Mouse (Mus musculus): ENCODE results near the gene Mgme1. TPM values are rescaled to one million over a fixed set of nuclear protein-coding genes. Genes with fewer than 3 reads are reported as not detected.

Gene Mgme1
- total and polyA plus RNA-seq, 3 experiments = 16.8 to 20.3 TPM; not detected in 1

DNA sequence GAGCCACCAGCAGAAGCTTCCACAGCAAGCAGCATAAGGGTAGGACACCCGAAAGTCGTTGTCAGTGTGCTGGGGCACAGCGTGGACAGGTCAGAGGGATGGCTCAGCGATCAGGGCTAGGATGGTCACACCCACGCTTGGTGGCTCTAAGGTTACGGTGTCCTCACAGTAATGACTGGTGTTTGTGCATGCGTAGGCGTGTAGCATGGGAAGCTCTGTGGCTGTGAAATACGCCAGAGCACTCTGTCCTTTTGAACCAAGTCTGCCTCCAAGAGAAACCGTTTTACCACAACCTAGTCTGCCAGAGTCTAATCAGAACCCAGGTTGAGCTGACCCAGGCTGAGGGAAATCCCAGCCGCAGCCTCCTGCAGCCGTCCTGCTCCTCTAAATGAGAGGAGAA is 46.1 kb upstream of the Mgme1 start:
- no peak for TF ChIP-seq USF2 (IDR thresholded peaks at IDR 0.05; ENCODE audit: borderline replicate concordance in 1 of 2, insufficient read depth in 1 of 2, low read depth in 1 of 2, low read length in 2 of 2)
- no peak for TF ChIP-seq MAX (IDR thresholded peaks at IDR 0.05; ENCODE audit: low read length)
- no peaks in the 10 kb centered on the region for H3K27me3 ChIP-seq (ENCODE audit: control insufficient read depth in 1 of 2, insufficient read depth in 2 of 2, low read length in 2 of 2)
- no peaks in the 10 kb centered on the region for H3K36me3 ChIP-seq (ENCODE audit: control insufficient read depth in 1 of 2, insufficient read depth in 2 of 2, low read length in 2 of 2)
- H3K27ac ChIP-seq (ENCODE audit: control insufficient read depth, low read depth, low read length) = no peak overlapping the region
- no peak overlapping the region for H3K9ac ChIP-seq (ENCODE audit: control insufficient read depth, low read depth, low read length, poor library complexity, severe bottlenecking)
- DNase-seq (ENCODE audit: low read depth, low spot score) = no peak
- no peak overlapping the region for H3K4me3 ChIP-seq (ENCODE audit: control insufficient read depth in 1 of 2, insufficient read depth in 1 of 2, low read depth in 2 of 2, low read length in 2 of 2)
- no peaks in the 10 kb centered on the region for H3K4me1 ChIP-seq (ENCODE audit: control insufficient read depth in 1 of 2, insufficient read depth in 2 of 2, low read length in 2 of 2)
- H3K9me3 ChIP-seq (replicated peaks; ENCODE audit: insufficient read depth, low read length) = no peaks in the 10 kb centered on the region
- peaks cover 1% of the 10 kb centered on the region; the same call in 1 of the 2 replicates for H3K79me2 ChIP-seq (ENCODE audit: control insufficient read depth, insufficient read depth, low read length, poor library complexity)

GRCm38 (mm10) chr2:144226906-144227586 is 43.4 kb upstream of the Mgme1 start:
- H3K79me2 ChIP-seq (ENCODE audit: control insufficient read depth, insufficient read depth, low read length, poor library complexity) = peaks cover 1% of the 10 kb centered on the region; the same call in 1 of the 2 replicates
- TF ChIP-seq CHD1 (IDR thresholded peaks at IDR 0.05; ENCODE audit: low read depth, low read length) (no peak), ZC3H11A (IDR thresholded peaks at IDR 0.05; ENCODE audit: low read depth, low read length) (no peak), CTCF (IDR thresholded peaks at IDR 0.05 in 2 of 3, conservative IDR thresholded peaks at IDR 0.05 in 1 of 3; ENCODE audit: control insufficient read depth in 1 of 3, insufficient read depth in 1 of 3, low read depth in 2 of 3, low read length in 3 of 3, poor library complexity in 1 of 3, severe bottlenecking in 1 of 3) (no peak), JUND (IDR thresholded peaks at IDR 0.05; ENCODE audit: low read depth, low read length) (no peak), NRF1 (IDR thresholded peaks at IDR 0.05; ENCODE audit: insufficient read depth, low read depth, low read length, poor library complexity, severe bottlenecking) (no peak), USF1 (IDR thresholded peaks at IDR 0.05; ENCODE audit: low read depth, low read length) (no peak), TAL1 (IDR thresholded peaks at IDR 0.05; ENCODE audit: low read length) (no peak), POLR2AphosphoS5 (IDR thresholded peaks at IDR 0.05; ENCODE audit: borderline replicate concordance, low read depth, low read length) (no peak), SMC3 (IDR thresholded peaks at IDR 0.05; ENCODE audit: low read depth, low read length) (no peak), RCOR1 (IDR thresholded peaks at IDR 0.05; ENCODE audit: low read depth, low read length) (no peak), USF2 (IDR thresholded peaks at IDR 0.05; ENCODE audit: borderline replicate concordance in 1 of 2, insufficient read depth in 1 of 2, low read depth in 1 of 2, low read length in 2 of 2) (no peak), GABPA (IDR thresholded peaks at IDR 0.05; ENCODE audit: low read depth, low read length) (no peak), ZNF384 (IDR thresholded peaks at IDR 0.05; ENCODE audit: low read depth, low read length) (no peak), ZKSCAN1 (IDR thresholded peaks at IDR 0.05; ENCODE audit: low read depth, low read length) (no peak), CHD2 (IDR thresholded peaks at IDR 0.05; ENCODE audit: low read length) (no peak), ETS1 (IDR thresholded peaks at IDR 0.05; ENCODE audit: low read depth, low read length) (no peak)
- DNase-seq (ENCODE audit: low read depth, low spot score) = no peak
- no peaks in the 10 kb centered on the region for H3K27me3 ChIP-seq (ENCODE audit: control insufficient read depth in 1 of 2, insufficient read depth in 2 of 2, low read length in 2 of 2)
- peaks cover 5 to 11% of the 10 kb centered on the region in 2 experiments for H3K4me1 ChIP-seq (ENCODE audit: control insufficient read depth in 1 of 2, insufficient read depth in 2 of 2, low read length in 2 of 2)
- no peak overlapping the region for H3K4me3 ChIP-seq (ENCODE audit: control insufficient read depth in 1 of 2, insufficient read depth in 1 of 2, low read depth in 2 of 2, low read length in 2 of 2)
- H3K9me3 ChIP-seq (replicated peaks; ENCODE audit: insufficient read depth, low read length) = no peaks in the 10 kb centered on the region
- peaks cover 0 to 10% of the 10 kb centered on the region in 2 experiments; a peak in 2 of 4 replicates for H3K36me3 ChIP-seq (ENCODE audit: control insufficient read depth in 1 of 2, insufficient read depth in 2 of 2, low read length in 2 of 2)
- H3K27ac ChIP-seq (ENCODE audit: control insufficient read depth, low read depth, low read length) = no peak overlapping the region
- H3K9ac ChIP-seq (ENCODE audit: control insufficient read depth, low read depth, low read length, poor library complexity, severe bottlenecking) = no peak overlapping the region

Measured in MEL (cell line).